Mouse (Mus musculus): ENCODE measurements around the gene Sall4. TPM values are rescaled to one million over a fixed set of nuclear protein-coding genes. Genes with fewer than 3 reads are reported as not detected.

Sall4 gene
- polyA plus RNA-seq, 1 experiment from 2014 or later, result not detected

DNA sequence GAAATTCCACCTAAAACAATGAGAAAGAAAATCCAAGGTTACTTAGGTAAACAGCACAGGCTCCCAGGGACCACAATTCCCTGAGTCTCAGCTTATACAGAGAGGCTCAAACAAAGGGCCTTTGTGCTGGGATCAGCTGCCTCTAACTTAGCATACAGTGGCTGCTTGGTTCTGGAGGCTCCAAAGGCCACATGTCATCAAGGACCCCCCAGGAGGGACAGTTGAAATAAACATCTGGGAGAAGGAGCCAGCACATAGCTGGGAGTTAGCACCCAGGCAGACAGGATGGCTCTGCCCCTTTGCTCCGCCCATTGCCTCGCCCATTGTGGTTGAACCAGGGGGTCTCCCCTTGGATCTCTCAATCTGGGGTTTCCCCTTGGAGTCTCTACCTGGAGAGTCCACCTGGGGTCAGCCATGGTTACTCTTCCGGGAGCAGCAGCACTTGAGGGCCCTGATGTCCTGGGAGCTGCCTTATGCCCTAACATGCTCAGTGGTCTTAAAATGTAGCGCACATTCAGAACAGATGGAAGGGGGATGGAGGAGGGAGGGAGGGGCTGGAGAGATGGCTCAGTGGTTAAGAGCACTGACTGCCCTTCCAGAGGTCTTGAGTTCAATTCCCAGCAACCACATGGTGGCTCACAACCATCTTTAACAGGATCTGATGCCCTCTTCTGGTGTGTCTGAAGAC, 23.5 kb upstream of the Sall4 start:
- H3K4me2 ChIP-seq (ENCODE audit: low read length), result no peak overlapping the region
- TF ChIP-seq CTCF (IDR thresholded peaks at IDR 0.05; ENCODE audit: low read depth), result no peak

DNA sequence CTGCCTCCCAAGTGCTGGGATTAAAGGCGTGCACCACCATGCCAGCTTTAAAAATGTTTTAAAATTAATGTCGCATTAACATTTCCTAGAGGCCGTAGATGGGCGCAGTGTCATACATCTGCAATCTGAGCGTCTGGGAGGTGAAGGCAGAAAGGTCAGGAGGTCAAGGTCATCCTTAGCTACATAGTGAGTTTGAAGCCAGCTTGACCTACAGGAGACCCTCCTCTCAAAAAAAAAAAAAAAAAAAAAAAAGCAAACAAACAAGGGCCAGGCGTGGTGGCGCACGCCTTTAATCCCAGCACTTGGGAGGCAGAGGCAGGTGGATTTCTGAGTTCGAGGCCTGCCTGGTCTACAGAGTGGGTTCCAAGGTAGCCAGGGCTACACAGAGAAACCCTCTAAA, 18.4 kb upstream of the Sall4 start:
- no peak for ATAC-seq (replicated peaks; ENCODE audit: low FRiP score, low read depth)
- no peak overlapping the region for H3K27ac ChIP-seq
- H3K9ac ChIP-seq (ENCODE audit: low read depth, low read length), result no peak overlapping the region
- DNase-seq (ENCODE audit: low spot score), result no peak
- H3K9me3 ChIP-seq (replicated peaks; ENCODE audit: low read length), result no peaks in the 10 kb centered on the region
- H3K36me3 ChIP-seq (ENCODE audit: insufficient read depth, low read length), result no peaks in the 10 kb centered on the region
- H3K27me3 ChIP-seq (ENCODE audit: insufficient read depth, low read length), result no peaks in the 10 kb centered on the region
- no peak for TF ChIP-seq CTCF (IDR thresholded peaks at IDR 0.05; ENCODE audit: low read depth)
- H3K4me2 ChIP-seq (ENCODE audit: low read length), result no peak overlapping the region
- no peak overlapping the region for H3K4me3 ChIP-seq (replicated peaks; ENCODE audit: low read depth, low read length)
- no peaks in the 10 kb centered on the region for H3K4me1 ChIP-seq (replicated peaks; ENCODE audit: insufficient read depth, low read length)
- 93% methylated on average over 9 of the region's 9 CpGs for WGBS

More for the DNA sequence above, 23.5 kb upstream of the Sall4 start:
- no peak for DNase-seq (ENCODE audit: low spot score)
- Histone ChIP-seq H3K4me1 (replicated peaks; ENCODE audit: insufficient read depth, low read length) (no peaks in the 10 kb centered on the region), H3K27ac (no peak overlapping the region), H3K4me3 (replicated peaks; ENCODE audit: low read depth, low read length) (no peak overlapping the region), H3K36me3 (ENCODE audit: insufficient read depth, low read length) (no peaks in the 10 kb centered on the region), H3K9ac (ENCODE audit: low read depth, low read length) (no peak overlapping the region), H3K27me3 (ENCODE audit: insufficient read depth, low read length) (no peaks in the 10 kb centered on the region), H3K9me3 (replicated peaks; ENCODE audit: low read length) (no peaks in the 10 kb centered on the region)
- ATAC-seq (replicated peaks; ENCODE audit: low FRiP score, low read depth), result no peak
- 70% methylated on average over 4 of the region's 4 CpGs for WGBS

DNA sequence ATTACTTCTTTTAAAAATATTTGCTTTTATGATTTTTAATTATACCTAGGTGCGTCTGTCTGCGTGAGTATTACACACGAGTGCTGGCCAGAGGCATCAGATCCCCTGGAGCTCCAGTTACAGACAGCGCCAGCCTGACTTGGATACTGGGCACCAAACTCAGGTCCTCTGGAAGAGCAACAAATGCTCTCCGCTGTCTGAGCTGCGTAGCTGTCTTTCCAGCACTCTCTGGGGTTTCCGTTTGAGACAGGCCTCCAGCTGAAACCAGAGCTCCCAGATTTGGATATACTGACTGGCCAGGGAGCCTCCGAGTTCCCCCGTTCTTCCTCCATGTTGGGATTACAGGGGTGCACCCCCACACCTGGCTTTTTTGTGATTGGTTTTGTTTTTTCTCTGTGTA, 12.9 kb upstream of the Sall4 start:
- 31% methylated on average over 9 of the region's 9 CpGs for WGBS
- Histone ChIP-seq H3K9me3 (replicated peaks; ENCODE audit: low read length) (no peaks in the 10 kb centered on the region), H3K27ac (no peak overlapping the region), H3K4me2 (ENCODE audit: low read length) (no peak overlapping the region), H3K4me1 (replicated peaks; ENCODE audit: insufficient read depth, low read length) (no peaks in the 10 kb centered on the region), H3K9ac (ENCODE audit: low read depth, low read length) (no peak overlapping the region), H3K27me3 (ENCODE audit: insufficient read depth, low read length) (no peaks in the 10 kb centered on the region), H3K36me3 (ENCODE audit: insufficient read depth, low read length) (no peaks in the 10 kb centered on the region), H3K4me3 (replicated peaks; ENCODE audit: low read depth, low read length) (no peak overlapping the region)
- DNase-seq (ENCODE audit: low spot score) (no peak), ATAC-seq (replicated peaks; ENCODE audit: low FRiP score, low read depth) (no peak)
- no peak for TF ChIP-seq CTCF (IDR thresholded peaks at IDR 0.05; ENCODE audit: low read depth)

DNA sequence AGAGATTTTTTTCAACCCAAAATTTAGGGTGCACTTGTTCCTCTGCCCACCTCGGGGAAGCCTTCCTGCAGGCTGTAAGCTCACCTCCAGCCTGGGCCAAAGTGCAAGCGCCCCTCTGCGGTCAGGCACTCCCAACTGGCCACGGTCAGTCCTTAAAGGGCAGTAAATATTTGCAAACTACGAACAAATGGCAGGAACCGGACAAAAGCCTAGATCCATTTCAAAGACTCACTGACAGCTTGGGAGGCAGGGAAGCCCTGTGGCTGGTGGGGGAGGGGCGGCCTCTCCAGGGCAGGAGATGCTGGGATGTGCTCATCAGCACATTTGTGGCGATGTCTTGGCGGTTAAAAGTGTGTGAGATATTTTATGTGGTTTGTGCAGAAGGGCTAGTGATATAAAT, 12.3 kb upstream of the Sall4 start:
- H3K36me3 ChIP-seq (ENCODE audit: insufficient read depth, low read length), result no peaks in the 10 kb centered on the region
- no peak overlapping the region for H3K27ac ChIP-seq
- no peaks in the 10 kb centered on the region for H3K4me1 ChIP-seq (replicated peaks; ENCODE audit: insufficient read depth, low read length)
- DNase-seq (ENCODE audit: low spot score), result no peak
- 14% methylated on average over 9 of the region's 9 CpGs for WGBS
- H3K27me3 ChIP-seq (ENCODE audit: insufficient read depth, low read length), result no peaks in the 10 kb centered on the region
- H3K9me3 ChIP-seq (replicated peaks; ENCODE audit: low read length), result no peaks in the 10 kb centered on the region
- no peak for ATAC-seq (replicated peaks; ENCODE audit: low FRiP score, low read depth)
- H3K9ac ChIP-seq (ENCODE audit: low read depth, low read length), result no peak overlapping the region
- no peak overlapping the region for H3K4me3 ChIP-seq (replicated peaks; ENCODE audit: low read depth, low read length)
- no peak for TF ChIP-seq CTCF (IDR thresholded peaks at IDR 0.05; ENCODE audit: low read depth)
- H3K4me2 ChIP-seq (ENCODE audit: low read length), result no peak overlapping the region

DNA sequence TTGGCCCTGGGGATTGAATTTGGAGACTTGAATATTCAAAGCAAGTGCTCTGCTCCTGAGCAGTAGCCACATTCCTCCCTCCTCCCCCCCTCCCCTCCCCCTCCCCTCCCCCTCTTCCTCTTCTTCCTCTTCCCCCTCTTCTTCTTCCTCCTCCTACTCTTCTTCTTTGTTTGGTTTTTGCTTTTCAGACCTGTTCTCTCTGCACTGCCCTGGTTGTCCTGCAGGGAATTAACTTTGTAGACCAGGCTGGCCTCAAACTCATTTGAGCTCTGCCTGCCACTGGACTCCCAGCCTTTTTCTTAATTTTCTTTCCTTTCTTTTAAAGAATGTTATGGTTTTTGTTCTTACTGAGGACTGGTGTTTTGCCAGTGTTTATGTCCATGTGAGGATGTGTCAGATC, 9.7 kb upstream of the Sall4 start:
- Histone ChIP-seq H3K36me3 (ENCODE audit: insufficient read depth, low read length) (no peaks in the 10 kb centered on the region), H3K27me3 (ENCODE audit: insufficient read depth, low read length) (0 out of 2 replicates have a peak, but pooled peaks cover 2% of the 10 kb centered on the region), H3K9ac (ENCODE audit: low read depth, low read length) (no peak overlapping the region), H3K4me3 (replicated peaks; ENCODE audit: low read depth, low read length) (no peak overlapping the region), H3K4me1 (replicated peaks; ENCODE audit: insufficient read depth, low read length) (no peaks in the 10 kb centered on the region), H3K27ac (no peak overlapping the region), H3K4me2 (ENCODE audit: low read length) (no peak overlapping the region), H3K9me3 (replicated peaks; ENCODE audit: low read length) (no peaks in the 10 kb centered on the region)
- TF ChIP-seq CTCF (IDR thresholded peaks at IDR 0.05; ENCODE audit: low read depth), result no peak
- no peak for DNase-seq (ENCODE audit: low spot score)
- no peak for ATAC-seq (replicated peaks; ENCODE audit: low FRiP score, low read depth)

DNA sequence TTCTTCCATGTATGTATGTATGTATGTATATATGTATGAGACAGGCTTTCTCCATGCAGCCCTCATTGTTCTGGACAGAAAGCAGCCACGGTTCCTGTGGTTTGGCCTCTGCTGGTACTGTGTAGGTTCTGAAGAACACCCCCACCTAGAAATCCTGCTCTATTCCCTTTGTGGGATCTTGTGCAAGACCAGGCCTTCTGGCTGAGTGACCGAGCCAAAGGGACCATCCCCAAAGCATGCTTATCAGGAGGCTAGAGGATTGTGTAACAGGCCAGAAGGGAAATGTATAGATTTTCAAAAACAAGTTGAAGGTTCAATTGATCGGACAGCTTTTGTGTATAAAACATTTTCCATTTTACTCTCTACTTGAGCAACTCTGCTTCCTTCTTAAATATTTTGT, 8.5 kb upstream of the Sall4 start:
- DNase-seq (ENCODE audit: low spot score) (no peak), ATAC-seq (replicated peaks; ENCODE audit: low FRiP score, low read depth) (no peak)
- H3K27me3 ChIP-seq (ENCODE audit: insufficient read depth, low read length), result 0 out of 2 replicates have a peak, but pooled peaks cover 3% of the 10 kb centered on the region
- no peak overlapping the region for H3K4me2 ChIP-seq (ENCODE audit: low read length)
- no peak overlapping the region for H3K9ac ChIP-seq (ENCODE audit: low read depth, low read length)
- TF ChIP-seq CTCF (IDR thresholded peaks at IDR 0.05; ENCODE audit: low read depth), result no peak
- WGBS, result 90% methylated on average over 3 of the region's 3 CpGs
- no peaks in the 10 kb centered on the region for H3K4me1 ChIP-seq (replicated peaks; ENCODE audit: insufficient read depth, low read length)
- H3K9me3 ChIP-seq (replicated peaks; ENCODE audit: low read length), result no peaks in the 10 kb centered on the region
- H3K36me3 ChIP-seq (ENCODE audit: insufficient read depth, low read length), result no peaks in the 10 kb centered on the region
- no peak overlapping the region for H3K27ac ChIP-seq
- H3K4me3 ChIP-seq (replicated peaks; ENCODE audit: low read depth, low read length), result no peak overlapping the region

DNA sequence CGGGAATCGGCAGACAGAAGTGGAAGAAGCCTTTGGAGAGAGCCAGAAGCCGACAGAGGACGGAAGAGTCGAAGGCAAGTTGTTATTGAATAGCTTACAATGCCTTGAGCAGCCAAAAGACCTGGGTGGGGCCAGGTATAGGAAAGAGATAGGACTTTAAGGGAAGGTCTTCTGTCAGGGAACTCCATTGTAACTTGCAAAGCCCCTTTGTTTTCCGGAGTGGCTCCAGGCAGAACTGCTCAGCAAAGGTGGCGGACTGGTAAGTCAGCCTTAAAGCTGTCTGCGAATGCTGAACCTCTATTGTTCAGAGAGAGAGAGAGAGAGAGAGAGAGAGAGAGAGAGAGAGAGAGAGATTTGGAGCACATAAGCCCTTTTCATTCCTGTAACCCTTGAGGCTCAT, 1.5 kb upstream of the Sall4 start:
- H3K4me1 ChIP-seq (replicated peaks; ENCODE audit: insufficient read depth, low read length), result peaks cover 17% of the 10 kb centered on the region
- DNase-seq (ENCODE audit: low spot score) (no peak), ATAC-seq (replicated peaks; ENCODE audit: low FRiP score, low read depth) (no peak)
- 50% methylated on average over 8 of the region's 8 CpGs for WGBS
- TF ChIP-seq CTCF (IDR thresholded peaks at IDR 0.05; ENCODE audit: low read depth), result no peak
- H3K9me3 ChIP-seq (replicated peaks; ENCODE audit: low read length), result no peaks in the 10 kb centered on the region
- no peak overlapping the region for H3K4me3 ChIP-seq (replicated peaks; ENCODE audit: low read depth, low read length)
- no peaks in the 10 kb centered on the region for H3K36me3 ChIP-seq (ENCODE audit: insufficient read depth, low read length)
- no peak overlapping the region for H3K4me2 ChIP-seq (ENCODE audit: low read length)
- H3K27ac ChIP-seq, result no peak overlapping the region
- H3K27me3 ChIP-seq (ENCODE audit: insufficient read depth, low read length), result peaks cover 64% of the 10 kb centered on the region
- H3K9ac ChIP-seq (ENCODE audit: low read depth, low read length), result no peak overlapping the region

Measured in kidney, postnatal 0 days (tissue).